Mouse (Mus musculus) frontal cortex, postnatal 25 days (tissue): Measurements from ENCODE around the gene Dclre1b.
"Not testable (repeated sequence)": the region's sequence is repeated elsewhere in the genome, so short reads cannot be mapped to it uniquely, and the experiment has no call there.

Source experiments
- DNase-seq, 2 experiments: peaks; one replicate each; pipeline ENCODE4 v3.0.0; 2022; ENCODE audit warnings: low spot score in 2 of 2

Dclre1b gene

GRCm38 (mm10) chr3:103810967-103811366 lies 1.7 kb upstream of the Dclre1b start:
- DNase-seq = no peak

- DNase-seq = no peak
Measured at GRCm38 (mm10) chr3:103809799-103810150, 531 bp upstream of the Dclre1b start.

GRCm38 (mm10) chr3:103805671-103806070 lies 3.6 kb downstream of the Dclre1b start:
- no peak for DNase-seq

- DNase-seq = no peak
Measured at GRCm38 (mm10) chr3:103802861-103803260, 6.4 kb downstream of the Dclre1b start.

- no peak for DNase-seq
Measured at GRCm38 (mm10) chr3:103801631-103802531, 7.4 kb downstream of the Dclre1b start.

- DNase-seq = no peak
Measured at GRCm38 (mm10) chr3:103799507-103799906, 9.7 kb downstream of the Dclre1b start.

GRCm38 (mm10) chr3:103796389-103796788 lies 12.9 kb downstream of the Dclre1b start:
- DNase-seq = no peak

GRCm38 (mm10) chr3:103792566-103792965 lies 16.7 kb downstream of the Dclre1b start:
- DNase-seq = no peak

GRCm38 (mm10) chr3:103792111-103792406 lies 17.2 kb downstream of the Dclre1b start:
- DNase-seq = not testable (repeated sequence)

- peak; percentile 88 to 94 for DNase-seq
Measured at GRCm38 (mm10) chr3:103791230-103792110, 17.8 kb downstream of the Dclre1b start, which contains the start of gene Hipk1. Hipk1 (minus strand) TSS chr3:103791563.

- DNase-seq = no peak
Measured at GRCm38 (mm10) chr3:103790346-103791145, 18.7 kb downstream of the Dclre1b start.

GRCm38 (mm10) chr3:103789891-103790345 lies 19.3 kb downstream of the Dclre1b start:
- DNase-seq = no peak

GRCm38 (mm10) chr3:103789096-103789495 lies 20.1 kb downstream of the Dclre1b start:
- DNase-seq = no peak

- DNase-seq = no peak
Measured at GRCm38 (mm10) chr3:103787225-103787624, 22.0 kb downstream of the Dclre1b start.

- no peak for DNase-seq
Measured at GRCm38 (mm10) chr3:103782844-103783609, 26.2 kb downstream of the Dclre1b start.

GRCm38 (mm10) chr3:103780777-103781176 lies 28.5 kb downstream of the Dclre1b start:
- DNase-seq = no peak

- DNase-seq = no peak
Measured at GRCm38 (mm10) chr3:103780271-103780670, 29.0 kb downstream of the Dclre1b start.

GRCm38 (mm10) chr3:103779183-103779582 lies 30.1 kb downstream of the Dclre1b start:
- DNase-seq = no peak

- DNase-seq = no peak
Measured at GRCm38 (mm10) chr3:103778660-103779059, 30.6 kb downstream of the Dclre1b start.

- no peak for DNase-seq
Measured at GRCm38 (mm10) chr3:103777940-103778339, 31.3 kb downstream of the Dclre1b start.

GRCm38 (mm10) chr3:103774009-103774408 lies 35.2 kb downstream of the Dclre1b start:
- DNase-seq = no peak
